Mouse (Mus musculus): ENCODE results near the gene Vti1a.

Vti1a gene

DNA sequence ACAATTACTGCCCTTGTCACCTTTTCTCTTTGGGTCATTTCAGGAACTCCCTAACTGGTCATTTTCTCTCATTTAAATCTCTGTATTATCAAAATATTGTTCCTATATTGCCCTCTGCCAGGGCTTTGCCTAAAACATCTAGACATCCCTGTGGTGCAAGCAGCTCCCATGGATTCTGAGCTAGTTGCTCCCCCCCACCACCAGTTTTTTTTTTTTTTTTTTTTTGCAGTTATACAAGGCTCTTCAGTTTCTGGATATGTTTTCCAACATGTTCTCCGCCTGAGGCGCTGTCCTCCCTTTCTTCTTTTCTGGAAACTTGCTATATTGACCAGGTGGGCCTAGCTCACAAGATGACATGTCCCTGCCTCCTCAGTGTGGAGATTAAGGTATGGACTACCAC, 2.4 kb upstream of the Vti1a start:
- DNase-seq (ENCODE audit: low read depth, low spot score) = no peak

DNA sequence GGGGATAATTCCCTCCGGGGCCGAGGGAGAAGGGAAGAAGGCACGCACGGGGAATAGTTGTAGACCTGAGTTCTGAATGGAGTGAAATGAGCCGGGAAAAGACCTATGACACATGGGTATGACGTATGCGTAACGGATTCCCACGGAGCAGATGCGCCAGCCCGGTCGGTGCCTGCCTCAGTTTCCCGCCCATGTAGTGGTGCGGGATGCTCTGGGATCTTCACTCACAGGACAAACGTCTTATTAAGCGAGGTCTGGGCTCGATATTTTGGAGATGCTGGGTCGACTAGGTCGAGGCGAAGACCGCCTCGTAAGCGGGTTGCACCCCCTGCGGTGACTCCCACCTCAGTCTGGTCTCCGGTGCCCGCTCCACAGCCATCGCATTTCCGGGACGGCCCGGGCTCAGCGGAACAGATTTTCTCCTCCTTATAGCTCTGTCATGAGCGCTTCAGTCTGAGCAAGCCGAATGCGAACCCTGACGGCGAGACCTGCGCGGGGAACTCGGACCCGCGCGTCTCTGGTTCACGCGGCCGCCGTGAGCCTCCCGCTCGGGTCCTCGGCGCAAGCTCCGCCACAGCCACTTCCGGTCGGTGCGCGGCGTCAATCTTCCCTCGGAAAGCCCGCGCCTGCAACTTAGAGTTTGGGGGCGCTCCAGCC, 515 bp upstream of the Vti1a start, which contains the start of gene Zdhhc6:
Gene Zdhhc6, minus strand, starts transcription at position 581 of the 657 bp plus-strand sequence.
- no peak for DNase-seq (ENCODE audit: low read depth, low spot score)

DNA sequence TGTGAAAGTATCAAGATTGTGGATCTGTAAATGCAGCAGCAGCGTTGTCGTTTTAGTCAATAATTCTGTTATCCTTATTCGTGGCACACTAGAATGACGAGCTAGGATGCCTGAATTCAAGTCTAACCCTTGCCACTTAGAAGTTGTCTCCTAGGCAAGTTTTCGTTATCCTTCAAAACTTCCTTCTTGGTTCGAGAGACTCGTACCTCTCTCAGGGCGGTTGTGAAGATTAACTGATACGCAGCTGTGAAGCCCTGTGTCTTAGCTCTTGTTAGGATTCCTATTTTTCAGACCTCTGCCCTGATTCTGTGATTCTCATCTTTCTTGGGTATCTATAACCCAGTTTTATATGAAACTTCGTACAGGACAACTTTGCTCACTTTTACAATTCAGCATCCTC, 806 bp downstream of the Vti1a start:
- no peak for DNase-seq (ENCODE audit: low read depth, low spot score)

DNA sequence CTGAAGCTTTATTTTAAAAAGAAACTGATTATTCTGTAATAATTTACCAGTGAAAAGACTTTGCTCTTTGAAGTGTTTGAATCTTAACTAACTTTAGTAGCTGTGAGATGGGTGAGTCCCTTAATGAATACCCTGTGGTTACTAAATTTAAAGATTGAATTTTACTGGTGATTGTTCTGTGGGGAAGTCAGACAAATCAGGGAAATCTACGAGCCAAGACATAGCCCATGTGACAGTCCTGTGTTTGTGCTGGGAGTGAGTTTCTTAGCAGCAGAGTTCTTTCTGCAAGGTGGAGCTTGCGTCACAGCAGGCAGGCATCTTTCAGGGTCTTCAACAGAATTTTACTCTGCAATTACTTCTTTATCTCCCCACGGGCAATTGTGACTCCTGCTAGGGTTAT, 2.9 kb downstream of the Vti1a start:
- DNase-seq (ENCODE audit: low read depth, low spot score) = no peak

DNA sequence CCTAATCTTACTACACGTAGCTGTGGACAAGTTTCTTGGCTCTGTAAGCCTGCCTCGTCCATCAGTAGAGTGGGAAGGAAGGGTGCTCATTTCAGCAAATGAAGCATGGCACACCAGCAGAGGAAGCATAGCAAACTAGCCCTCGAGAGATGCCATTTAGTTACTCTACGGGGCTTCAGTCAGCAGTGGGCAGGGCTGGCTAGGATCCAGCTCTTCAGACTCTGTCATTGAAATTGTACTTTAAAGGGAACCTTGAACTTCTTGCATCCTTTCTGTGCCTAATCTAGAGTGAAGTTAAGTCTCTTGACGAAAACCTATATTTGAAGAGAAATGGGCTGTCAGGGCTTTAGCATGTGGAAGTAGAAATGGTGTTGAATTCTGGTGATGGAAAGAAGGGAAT, 3.4 kb downstream of the Vti1a start:
- DNase-seq (ENCODE audit: low read depth, low spot score) = no peak

DNA sequence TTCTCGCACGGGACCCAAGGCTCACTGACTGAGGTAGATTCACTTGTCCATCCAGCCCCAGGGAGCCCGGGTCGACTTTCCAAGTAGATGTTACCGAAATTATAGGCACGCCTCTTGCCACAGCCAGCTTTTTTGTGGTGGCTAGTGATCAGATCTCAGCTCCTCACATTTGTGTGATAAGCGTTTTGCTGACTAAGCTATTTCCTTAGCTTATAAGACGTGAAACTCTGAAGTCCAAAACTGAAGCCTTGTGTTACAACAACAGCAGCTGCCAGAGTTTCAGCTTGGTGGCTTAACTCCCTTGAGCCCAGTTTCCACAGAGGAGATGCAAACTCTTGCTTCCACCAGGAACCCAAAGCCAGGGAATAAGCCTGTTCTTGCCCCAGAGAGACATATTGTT, 6.5 kb downstream of the Vti1a start:
- no peak for DNase-seq (ENCODE audit: low read depth, low spot score)

DNA sequence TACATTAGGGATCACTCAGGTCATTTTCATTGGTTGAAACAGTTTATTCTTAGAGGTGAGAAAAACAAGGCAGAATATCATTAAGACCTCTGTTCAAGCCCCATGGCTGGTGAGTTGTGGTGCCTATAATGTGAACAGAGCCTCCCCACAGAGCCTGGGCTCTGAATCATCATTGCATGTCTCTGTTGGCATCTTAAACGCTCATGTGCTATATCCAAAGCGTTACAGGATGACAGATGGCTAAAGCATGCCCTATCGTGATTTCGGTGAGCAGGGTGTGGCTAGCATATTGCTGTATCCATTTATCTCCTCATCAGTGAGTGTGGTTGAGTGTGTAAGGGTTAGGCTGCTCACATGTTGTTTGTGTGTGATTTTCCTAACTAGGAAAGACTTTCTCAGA, 11.4 kb downstream of the Vti1a start:
- peak; percentile 67 for DNase-seq (ENCODE audit: low read depth, low spot score)

DNA sequence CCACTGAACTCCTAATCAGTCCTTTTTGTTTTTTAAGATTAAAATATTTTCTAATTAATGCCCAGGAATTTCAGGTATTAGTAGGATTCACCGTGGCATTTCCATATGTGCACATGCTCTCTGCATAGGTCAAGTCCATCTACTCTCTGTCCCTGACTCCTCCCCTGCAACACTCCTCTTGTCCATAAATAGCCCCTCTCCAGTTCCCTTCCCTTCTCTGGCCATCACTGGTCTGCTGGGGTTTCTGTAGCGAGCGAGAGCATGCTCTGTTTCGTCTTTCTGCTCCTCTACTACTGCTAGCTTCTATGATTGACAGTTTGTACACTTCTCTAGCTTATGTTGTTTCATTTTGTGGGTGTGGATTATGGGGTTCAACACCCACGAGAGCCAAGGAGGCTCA, 15.7 kb downstream of the Vti1a start:
- DNase-seq (ENCODE audit: low read depth, low spot score) = no peak

DNA sequence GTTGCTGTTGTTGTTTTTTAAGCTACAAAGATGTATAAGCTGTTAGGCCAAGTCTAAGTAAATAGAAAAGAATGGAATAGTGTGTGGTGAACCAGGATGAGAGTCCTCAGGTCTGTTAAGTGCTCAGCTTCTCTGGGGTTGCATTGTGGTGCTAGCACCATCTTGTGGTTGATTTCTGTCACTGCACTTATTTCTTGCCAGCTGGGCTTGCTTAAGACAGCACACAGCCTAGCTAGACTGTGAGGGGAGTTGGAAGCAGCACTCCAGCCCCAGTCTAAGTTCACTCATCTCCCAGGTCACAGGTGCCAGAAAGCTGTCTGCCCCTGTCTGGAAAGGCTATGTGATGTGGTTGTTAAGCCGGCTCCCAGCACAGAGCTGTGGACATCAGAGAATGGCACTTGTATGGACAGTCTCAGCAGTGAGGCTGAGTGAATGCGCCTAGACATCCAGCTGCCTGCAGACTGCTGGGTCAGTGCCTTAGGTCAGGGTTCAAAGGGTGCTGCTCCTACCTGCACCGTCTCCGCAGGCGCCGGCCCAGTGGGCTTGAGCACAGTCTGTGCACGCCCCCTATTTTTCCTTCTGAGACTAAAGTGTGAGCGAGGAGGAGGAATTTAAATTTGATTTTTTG, 16.7 kb downstream of the Vti1a start:
- peak; percentile 91 for DNase-seq (ENCODE audit: low read depth, low spot score)

DNA sequence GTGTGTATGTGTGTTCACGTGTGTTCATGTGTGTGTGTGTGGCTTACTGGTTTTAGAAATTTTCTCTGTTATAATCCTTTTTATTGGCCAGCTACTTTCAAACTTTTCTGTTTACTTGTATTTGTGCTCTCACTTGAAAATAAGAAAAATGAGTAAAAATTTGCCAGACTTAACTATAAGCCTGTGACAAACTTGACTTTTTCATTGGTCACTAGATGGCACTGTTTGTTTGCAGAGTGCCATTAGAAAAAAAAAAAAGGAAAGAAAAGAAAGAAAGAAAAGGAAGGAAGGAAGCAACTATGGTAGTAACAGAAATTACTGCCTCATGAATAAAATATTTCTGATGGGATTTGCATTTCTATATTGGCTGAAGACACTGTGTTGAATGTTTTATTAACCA, 19.8 kb downstream of the Vti1a start:
- DNase-seq (ENCODE audit: low read depth, low spot score) = peak; percentile 54

DNA sequence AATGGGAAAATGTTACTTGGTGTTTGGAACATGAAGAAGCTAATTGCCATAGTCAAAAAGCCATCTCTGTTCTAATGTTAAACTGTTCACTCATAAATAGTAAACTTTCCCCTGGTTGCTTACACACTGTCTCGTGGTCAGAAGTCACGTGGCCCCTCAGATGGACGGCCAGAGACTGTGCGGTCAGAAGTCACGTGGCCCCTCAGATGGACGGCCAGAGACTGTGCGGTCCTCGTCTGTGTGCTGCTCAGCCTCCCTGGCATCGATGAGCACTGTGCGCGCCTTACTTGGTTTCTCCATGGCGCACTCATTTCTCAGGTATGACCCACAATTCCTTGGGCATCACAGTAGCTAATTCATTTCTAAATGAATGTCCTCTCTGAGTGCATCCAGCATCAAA, 20.3 kb downstream of the Vti1a start:
- no peak for DNase-seq (ENCODE audit: low read depth, low spot score)

DNA sequence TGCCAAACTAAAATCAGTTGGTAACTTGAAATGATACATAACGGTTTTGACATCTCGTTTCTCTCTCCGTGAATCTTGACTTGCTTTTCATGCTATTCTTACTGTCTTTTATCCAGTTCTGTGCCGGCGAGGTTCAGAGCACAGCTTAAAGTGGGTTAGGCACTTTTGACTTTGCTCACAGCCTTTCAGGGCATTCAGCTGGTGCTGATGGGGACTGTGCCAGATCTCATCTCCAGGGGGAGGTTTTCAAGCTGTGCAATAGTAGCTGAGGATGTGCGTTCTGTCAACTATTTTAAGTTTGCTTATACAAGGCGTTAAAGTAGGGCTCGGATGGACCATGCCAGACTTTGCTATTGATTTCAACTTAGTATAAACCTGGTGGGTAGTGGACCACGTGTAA, 21.0 kb downstream of the Vti1a start:
- DNase-seq (ENCODE audit: low read depth, low spot score) = peak; percentile 61

DNA sequence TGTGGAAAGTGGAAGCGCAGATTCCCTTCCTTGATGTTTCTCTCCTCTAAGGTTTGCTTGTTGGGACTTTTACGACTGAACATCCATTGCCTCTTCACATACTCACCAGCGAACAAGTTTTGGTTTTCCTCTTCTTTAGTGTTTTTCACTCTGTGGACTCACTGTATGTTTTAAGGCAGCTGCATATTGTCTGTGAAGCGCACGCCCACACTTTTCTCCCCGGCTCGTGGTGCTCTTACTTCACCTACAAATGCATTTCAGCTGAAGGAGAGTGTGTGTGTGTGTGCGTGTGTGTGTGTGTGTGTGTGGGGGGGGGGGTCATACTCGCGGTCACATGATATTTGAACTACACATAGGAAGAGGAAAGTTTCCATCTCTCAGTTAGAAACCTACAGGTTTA, 21.6 kb downstream of the Vti1a start:
- peak; percentile 50 for DNase-seq (ENCODE audit: low read depth, low spot score)

DNA sequence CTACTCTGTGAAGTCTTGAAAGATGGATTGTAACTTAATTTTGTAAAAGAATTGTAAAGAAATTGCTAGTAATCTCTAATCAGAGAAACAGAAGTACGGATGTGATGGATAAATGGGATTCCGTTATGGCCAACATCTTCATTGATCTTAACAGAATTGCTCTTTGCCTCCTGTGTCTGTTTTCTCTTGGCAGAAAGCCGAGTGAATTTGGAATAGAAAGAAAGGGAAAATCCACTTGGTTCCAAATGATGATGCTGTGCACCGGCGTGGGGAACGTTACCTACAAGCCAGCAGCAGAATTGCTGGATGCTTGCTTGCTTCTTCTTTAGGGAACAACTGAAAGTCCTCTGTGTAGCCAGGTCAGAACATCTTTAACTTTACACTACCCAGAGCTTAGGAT, 24.4 kb downstream of the Vti1a start:
- no peak for DNase-seq (ENCODE audit: low read depth, low spot score)

DNA sequence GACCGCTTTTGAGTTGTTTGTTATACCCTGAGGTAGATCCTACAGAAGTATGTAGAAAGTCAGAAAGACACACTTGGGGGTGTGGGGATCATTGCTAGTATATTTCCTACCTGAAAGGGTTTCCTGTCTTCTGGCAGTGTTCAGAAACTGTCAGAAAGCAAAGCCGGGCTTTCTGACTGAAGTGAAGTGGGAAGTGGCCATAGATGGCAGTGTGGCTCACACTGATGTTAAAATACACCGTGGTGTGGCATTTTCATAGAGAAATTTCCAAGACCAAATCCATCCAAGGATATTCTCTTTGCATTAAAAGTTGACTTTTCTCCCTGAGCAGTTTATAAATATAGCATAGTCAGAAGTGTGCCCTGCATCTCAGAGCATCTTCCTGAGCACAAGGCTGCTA, 25.3 kb downstream of the Vti1a start:
- DNase-seq (ENCODE audit: low read depth, low spot score) = peak; percentile 39

DNA sequence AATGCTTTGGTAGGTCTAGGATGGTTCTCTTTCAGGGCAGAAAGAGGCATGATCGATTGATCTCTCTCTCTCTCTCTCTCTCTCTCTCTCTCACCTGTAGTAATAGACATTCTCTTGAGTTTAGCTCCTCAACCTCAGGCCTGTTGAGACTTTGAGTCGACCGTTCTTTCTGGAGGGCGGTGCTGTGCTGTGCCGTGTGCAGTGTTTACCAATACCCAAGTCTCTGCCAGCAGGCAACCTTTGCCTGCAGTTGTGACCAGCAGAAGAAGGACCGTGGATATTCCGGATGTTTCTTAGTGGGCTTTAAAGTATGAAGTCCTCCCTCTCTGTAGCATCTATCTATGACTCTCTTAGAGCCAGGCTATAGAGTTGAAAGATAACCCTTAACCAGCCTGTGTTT, 26.3 kb downstream of the Vti1a start:
- no peak for DNase-seq (ENCODE audit: low read depth, low spot score)

DNA sequence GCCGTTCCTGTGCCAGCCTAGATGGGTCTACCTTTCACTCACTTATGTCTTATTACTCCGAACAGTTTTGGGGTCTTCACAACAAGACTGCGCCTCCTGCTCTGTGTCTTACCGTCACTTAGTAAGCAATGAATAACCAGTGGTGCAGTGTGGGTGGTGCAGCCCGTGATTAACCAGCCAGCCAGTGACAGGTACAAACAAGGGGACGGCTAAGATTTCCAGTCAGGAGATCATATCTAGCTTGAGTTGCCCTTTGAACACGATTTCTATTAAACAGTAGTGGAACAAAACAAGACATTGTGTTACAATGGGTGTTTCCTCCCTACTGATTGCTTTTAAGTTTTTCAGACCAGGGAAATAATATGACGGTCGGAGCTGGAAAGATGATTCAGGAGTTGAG, 27.2 kb downstream of the Vti1a start:
- DNase-seq (ENCODE audit: low read depth, low spot score) = no peak

DNA sequence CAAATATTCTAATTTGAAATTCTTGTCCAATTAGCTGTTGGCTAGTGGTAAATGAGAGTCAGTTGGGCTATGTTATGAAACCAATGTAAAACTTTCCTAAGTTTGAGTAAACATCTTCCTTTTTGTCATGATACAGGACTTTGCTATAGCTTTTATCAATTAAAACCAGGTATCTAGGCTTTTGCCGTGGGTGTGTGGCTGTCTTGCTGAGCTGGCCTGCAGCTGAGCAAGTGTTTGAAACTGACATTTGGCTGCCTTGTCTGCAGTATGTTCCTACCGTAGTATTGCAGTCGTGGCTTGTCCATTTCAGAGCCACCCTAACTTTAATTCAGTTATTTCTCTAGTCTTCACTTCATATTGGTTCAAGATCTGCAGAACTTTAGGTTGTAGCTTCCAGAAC, 32.1 kb downstream of the Vti1a start:
- no peak for DNase-seq (ENCODE audit: low read depth, low spot score)

DNA sequence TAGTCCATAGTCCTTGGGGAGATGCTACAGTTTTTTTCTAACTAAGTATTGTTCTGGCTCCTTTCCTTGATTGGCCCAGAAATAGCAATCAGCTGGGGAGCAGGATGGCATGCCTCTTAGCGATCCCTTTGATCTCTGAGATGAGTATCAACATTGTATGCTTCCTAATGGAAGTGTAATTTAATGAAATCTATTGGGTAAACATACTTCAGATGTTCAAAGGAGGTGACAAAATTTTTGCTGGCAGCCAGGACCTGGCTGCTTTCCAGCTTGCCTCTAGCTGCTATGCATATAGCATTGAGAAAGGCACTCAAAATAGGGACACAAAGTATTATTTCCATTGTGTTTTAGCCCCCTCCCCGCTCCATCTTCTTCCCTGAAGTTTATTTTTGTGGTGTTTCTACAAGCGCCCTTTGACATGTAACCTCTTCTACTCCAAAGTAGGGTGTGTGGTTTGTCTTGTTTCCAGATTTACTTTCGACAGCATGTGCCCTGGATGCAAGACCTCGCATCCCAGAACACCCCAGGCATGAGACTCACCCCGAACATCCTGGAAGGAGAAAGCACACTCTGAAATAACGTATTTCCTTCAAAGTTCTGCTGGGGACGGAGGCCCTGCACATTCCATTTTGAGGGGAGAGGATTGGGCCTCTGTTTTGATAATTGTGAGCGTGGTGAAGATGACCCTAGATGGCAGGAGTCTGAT, 34.7 kb downstream of the Vti1a start:
- no peak for DNase-seq (ENCODE audit: low read depth, low spot score)

DNA sequence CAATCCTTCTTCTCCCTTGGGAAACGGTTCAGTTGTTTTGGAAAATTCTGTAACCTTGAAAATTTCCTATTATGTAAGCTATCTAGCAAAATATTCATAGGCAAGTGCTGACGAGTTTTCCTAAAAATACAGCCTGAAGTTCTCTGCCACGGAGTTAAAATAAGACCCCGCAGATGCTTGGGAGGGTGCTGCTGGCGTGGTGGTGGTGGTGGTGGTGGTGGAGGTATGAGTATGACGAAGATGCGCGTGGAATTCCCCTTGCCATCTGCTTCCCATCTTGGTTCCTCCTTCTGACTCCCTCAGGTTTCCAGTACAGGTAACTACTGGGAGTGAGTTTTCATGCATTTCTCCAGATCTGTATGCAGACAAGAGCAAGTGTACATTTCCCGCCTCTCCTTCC, 46.5 kb downstream of the Vti1a start:
- peak; percentile 80 for DNase-seq (ENCODE audit: low read depth, low spot score)

DNA sequence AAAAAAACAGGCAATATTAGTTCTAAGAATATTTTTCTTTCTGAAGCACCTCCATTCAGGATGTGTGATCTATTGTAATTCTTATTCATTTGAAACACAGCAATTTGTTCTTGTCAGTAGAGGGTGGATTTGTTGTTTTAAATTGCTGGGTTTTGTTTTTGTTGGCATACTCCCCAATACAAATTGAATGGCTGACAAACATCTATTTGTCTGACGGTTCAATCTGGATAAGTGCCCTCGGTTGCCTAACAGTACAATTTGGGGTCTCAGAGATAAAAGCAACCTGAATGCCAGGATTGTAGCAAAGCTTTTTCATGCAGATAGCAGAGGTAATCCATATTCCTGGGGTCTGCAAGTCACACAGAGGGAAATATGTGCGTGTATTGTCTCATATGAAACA, 53.6 kb downstream of the Vti1a start:
- no peak for DNase-seq (ENCODE audit: low read depth, low spot score)

DNA sequence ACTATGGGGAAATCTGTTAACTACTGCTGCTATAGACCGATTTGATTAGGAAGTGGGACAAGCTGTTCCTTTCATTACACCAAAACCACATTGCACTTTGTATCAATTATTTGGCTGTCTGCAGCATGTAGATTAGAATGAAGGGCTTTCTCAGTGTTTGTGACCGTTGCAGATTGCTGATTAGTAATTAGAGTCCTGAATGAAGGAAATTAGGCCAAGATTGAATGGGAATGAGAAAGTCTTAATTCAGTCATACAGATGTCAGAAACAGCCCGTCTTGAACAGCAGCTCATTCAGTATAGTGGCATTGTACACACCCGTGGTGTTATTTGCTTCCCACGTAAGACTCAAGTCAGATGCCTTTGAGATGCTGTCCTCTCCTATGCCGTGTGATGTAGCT, 60.2 kb downstream of the Vti1a start:
- DNase-seq (ENCODE audit: low read depth, low spot score) = no peak

DNA sequence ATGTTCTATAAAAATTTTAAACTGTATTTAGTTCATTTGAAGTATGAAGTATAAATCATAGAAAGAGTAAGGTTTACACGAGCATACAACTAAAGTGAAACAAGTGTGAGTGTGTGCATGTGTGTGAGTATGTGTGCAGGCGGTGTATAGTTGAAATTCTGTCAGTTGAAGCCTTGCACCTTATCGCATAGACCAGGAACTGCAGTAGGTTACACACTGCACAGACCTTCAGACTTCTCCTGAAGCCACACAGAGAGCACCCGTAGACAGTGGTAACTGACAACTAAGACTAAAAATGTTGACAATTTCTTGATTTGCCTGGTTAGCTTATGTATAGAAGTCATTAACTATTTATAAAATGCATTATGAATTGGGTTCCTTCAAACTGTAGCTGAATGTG, 61.4 kb downstream of the Vti1a start:
- no peak for DNase-seq (ENCODE audit: low read depth, low spot score)

All from brain, adult 2 months (tissue).